Mouse (Mus musculus) cerebellum, adult 2 months (tissue): Measurements from ENCODE around the gene Cgrrf1. TPM values are rescaled to one million over a fixed set of nuclear protein-coding genes. Genes with fewer than 3 reads are reported as not detected.
A peak's percentile ranks its signal among the peaks of the same experiment; 100 is the strongest.

Source experiments
- DNase-seq, 2 experiments: peaks; one replicate each; pipeline ENCODE4 v3.0.0; 2021
- H3K27ac ChIP-seq: fragments of 200-500 bp; 2 replicates; pipeline ENCODE4 v1.5.1; 2012; ENCODE audit warnings: low read length, control low read depth, inconsistent platforms; ENCODE audit not compliant: insufficient read depth
- H3K27me3 ChIP-seq: fragments of 200-500 bp; 2 replicates; pipeline ENCODE4 v1.6.1; 2012; ENCODE audit warnings: inconsistent platforms, mild to moderate bottlenecking, low read length, moderate library complexity; ENCODE audit not compliant: control insufficient read depth, insufficient read depth
- H3K4me1 ChIP-seq: fragments of 200-500 bp; 2 replicates; pipeline ENCODE4 v1.6.1; 2011; ENCODE audit warnings: low read length; ENCODE audit not compliant: control insufficient read depth, insufficient read depth
- H3K4me3 ChIP-seq: fragments of 200-500 bp; replicated peaks from 2 replicates; pipeline ENCODE3; 2011; ENCODE audit warnings: mild to moderate bottlenecking, low read depth, low read length, control low read depth; ENCODE audit not compliant: insufficient read depth
- CTCF ChIP-seq: fragments of 200-500 bp; IDR thresholded peaks from 2 replicates; pipeline ENCODE4 v1.5.1; 2011; ENCODE audit warnings: low read depth, mild to moderate bottlenecking, control low read depth, low read length, moderate library complexity, borderline replicate concordance; ENCODE audit not compliant: insufficient read depth
- POLR2A ChIP-seq: fragments of 200-500 bp; IDR thresholded peaks from 2 replicates; pipeline ENCODE4 v1.6.1; 2011; ENCODE audit warnings: low read length, control low read depth, borderline replicate concordance; ENCODE audit not compliant: insufficient read depth
- WGBS: fragments of 180-500 bp; shearing (Covaris S2); methylation state at CpG from one replicate; pipeline ENCODE4 v1.1.7; 2018; 5-methylcytosine and 5-hydroxymethylcytosine counted together
- polyA plus RNA-seq: library from polyadenylated mRNA; depleted of rRNA; stranded (reverse); fragments of >200 nt; gene quantifications from 2 replicates; pipeline ENCODE4 v1.2.3, GENCODE M21; 2012

The Cgrrf1 gene
- polyA plus RNA-seq, 1 experiment, result 63.6 TPM

DNA sequence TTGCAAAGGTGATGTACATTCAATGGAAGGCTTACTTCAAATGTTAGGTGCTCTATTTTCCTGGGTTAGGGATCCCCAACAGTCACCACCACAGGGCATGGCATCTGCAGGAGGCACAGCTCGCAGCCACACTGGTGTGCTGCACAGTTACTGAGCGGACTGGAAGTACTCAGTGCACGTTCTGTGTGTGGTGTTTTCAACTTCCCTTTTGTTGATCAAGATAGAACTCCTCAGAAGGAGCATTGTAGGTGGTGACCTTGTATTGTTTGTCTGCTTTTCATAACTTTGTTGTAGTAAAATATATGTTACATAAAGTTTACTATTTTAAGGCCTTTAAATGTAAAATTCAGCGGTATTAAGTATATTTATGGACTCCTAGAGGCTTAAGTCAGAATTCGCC, 31.0 kb downstream of the Cgrrf1 start:
- Histone ChIP-seq H3K4me1 (no peaks in the 10 kb centered on the region), H3K27ac (no peak overlapping the region), H3K4me3 (no peak overlapping the region), H3K27me3 (no peaks in the 10 kb centered on the region)
- WGBS, result 93% methylated on average over 5 of the region's 5 CpGs
- TF ChIP-seq POLR2A (no peak), CTCF (no peak)
- no peak for DNase-seq

DNA sequence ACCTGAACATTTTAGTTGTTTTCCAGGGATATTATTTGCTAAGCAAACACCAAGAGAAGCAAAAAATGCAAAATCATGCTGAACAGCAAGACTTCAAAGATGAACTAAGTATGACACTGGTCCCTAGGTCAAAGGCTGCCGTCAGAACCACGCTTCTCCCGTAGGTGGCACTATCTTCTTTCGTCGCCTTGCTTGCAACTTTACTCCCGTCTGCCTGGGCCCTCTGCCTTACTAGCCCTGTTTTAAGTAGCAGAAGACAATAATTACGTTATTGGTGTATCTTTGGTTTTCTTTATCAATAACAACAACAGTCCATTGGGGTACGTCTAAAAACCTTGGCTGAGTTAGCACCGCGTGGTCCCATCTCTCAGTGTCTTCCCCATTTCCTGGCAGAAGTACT, 49.0 kb downstream of the Cgrrf1 start:
- TF ChIP-seq CTCF (peak; percentile 93), POLR2A (no peak)
- Histone ChIP-seq H3K4me3 (no peak overlapping the region), H3K27me3 (no peaks in the 10 kb centered on the region), H3K4me1 (no peaks in the 10 kb centered on the region), H3K27ac (no peak overlapping the region)
- whole genome bisulfite sequencing, result 15% methylated on average over 10 of the region's 10 CpGs
- peak; percentile 54 to 65 for DNase-seq

DNA sequence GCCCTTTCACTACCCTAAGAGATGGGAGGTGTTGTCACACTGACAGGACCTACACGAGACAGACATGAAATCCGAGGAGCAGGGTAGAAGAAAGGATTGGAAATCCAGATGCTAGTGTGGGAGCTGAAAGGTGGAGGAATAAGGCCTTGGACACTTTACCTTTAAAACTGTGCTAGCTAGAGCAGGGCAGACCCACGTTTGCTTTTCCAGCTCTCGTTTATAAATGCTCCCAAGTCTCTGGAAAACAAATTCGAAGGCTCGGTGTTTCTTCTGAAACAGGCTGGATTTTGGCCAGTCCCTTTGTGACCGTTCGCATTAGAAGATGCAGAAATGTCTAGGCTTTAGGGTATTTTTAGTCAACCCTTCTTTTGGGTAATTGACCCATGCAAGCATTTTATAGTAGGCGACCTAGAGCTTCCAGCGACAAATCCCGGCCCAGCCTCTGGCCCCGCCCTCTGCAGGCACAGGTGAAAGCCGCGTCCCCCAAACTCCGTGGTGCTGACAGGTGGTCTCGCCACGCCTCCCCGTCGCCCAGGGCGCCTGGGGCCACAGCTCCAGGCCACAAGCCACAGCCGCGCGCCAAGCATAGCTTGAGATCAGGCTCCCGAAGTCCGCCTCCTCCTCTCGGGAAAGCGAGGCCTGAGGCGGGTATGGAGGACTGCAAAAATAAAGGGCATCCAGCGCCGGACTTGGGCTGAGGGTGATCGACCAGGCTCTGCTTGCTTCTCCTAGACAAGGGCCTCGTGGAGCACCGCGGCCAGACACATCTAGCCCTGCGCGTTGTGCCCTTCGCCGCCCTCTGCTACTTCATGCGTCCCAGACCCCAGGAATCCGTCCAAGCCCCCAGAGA, 49.9 kb downstream of the Cgrrf1 start:
- no peak overlapping the region; the same call in 1 of the 2 replicates for H3K27ac ChIP-seq
- H3K4me3 ChIP-seq, result peak overlapping the region; percentile 56
- peak; percentile 50 to 70 for DNase-seq
- WGBS, result 16% methylated on average over 40 of the region's 40 CpGs
- no peak for TF ChIP-seq CTCF
- no peak for TF ChIP-seq POLR2A
- H3K27me3 ChIP-seq, result no peaks in the 10 kb centered on the region
- H3K4me1 ChIP-seq, result no peaks in the 10 kb centered on the region

DNA sequence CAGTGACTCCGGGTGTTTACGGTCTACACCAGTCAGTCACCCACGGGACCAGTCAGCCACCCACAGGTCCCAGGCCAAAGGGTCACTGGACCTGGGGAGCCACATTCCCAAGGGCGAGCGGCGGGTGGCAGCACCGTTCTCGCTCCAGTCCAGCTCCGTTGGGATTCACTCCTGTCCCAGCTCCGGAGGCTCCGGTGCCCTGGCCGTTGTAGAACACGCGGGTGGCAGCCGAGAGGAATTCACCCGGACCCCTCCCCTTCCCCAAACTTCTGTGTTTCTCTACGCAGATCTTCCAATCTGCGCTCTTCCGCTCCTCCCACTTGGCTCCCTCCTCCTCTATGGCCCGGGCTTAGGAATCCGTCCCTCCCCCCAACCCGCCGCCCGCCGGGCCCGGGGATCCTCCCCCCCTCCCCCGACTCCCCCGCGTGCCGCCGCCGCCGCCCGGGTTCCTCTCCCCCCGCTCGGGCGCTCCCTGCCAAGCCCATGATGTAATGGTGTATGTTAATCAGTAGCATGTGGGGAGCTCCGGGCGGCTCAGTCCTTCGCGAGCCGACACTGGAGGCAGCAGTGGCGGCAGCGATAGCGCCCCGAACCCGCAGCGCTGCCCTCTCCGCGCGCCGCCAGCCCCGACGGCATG, 50.6 kb downstream of the Cgrrf1 start, which contains the start of gene Samd4:
Gene Samd4, plus strand, starts transcription at position 424 of the 637 bp plus-strand sequence.
- H3K4me1 ChIP-seq, result no peaks in the 10 kb centered on the region
- DNase-seq, result peak; percentile 71 to 73
- H3K27me3 ChIP-seq, result no peaks in the 10 kb centered on the region
- peak within 1 kb of the TSS; percentile 20; the same call in 1 of the 2 replicates for H3K27ac ChIP-seq
- TF ChIP-seq POLR2A (no peak), CTCF (peak; percentile 15; the same call in 1 of the 2 replicates)
- 1% methylated on average over 46 of the region's 54 CpGs for WGBS
- peak within 1 kb of the TSS; percentile 56 for H3K4me3 ChIP-seq

DNA sequence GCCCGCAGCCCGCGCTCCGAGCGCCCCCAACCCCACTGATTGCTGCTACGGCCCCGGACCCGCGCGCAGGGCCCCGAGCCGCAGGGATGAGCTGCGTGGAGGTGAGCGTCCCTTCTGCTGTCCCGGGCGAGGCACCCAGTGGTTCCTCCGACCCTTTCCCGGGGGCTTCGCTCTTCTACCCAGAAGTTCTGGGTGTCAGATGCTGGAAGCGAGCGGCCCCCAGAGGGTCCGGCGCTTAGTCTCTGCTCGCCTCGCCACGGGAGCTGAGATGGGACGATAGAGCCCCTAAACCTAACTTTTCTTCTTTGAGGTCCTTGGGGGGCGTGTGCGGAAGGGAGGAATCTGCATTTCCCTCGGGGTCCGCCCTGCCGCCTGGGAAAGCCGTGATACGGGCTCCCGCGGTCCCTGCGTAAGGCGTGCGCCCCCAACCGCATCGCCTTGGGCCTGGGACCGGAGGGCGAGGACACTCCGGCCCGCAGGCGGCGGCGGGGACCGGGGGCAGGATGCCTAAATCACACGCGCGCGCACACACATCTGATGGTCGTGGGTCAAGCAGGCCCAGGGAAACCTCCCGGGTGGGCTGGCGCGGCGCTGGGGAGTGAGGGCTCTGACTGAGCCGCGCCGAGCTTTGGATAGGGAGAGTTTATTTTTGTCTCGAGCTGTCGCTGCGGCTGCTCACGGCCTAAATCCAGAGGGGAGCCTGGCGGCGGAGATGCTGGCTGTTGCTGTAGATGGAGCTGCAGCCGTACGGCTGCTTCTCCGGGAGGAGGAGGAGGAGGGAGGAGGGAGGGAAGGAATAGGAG, 51.3 kb downstream of the Cgrrf1 start:
- Histone ChIP-seq H3K27ac (peak overlapping the region; percentile 20; the same call in 1 of the 2 replicates), H3K4me3 (peak overlapping the region; percentile 56), H3K27me3 (no peaks in the 10 kb centered on the region), H3K4me1 (no peaks in the 10 kb centered on the region)
- peak; percentile 68 to 72 for DNase-seq
- under 1% methylated on average over 69 of the region's 70 CpGs for WGBS
- no peak for TF ChIP-seq CTCF
- no peak for TF ChIP-seq POLR2A

DNA sequence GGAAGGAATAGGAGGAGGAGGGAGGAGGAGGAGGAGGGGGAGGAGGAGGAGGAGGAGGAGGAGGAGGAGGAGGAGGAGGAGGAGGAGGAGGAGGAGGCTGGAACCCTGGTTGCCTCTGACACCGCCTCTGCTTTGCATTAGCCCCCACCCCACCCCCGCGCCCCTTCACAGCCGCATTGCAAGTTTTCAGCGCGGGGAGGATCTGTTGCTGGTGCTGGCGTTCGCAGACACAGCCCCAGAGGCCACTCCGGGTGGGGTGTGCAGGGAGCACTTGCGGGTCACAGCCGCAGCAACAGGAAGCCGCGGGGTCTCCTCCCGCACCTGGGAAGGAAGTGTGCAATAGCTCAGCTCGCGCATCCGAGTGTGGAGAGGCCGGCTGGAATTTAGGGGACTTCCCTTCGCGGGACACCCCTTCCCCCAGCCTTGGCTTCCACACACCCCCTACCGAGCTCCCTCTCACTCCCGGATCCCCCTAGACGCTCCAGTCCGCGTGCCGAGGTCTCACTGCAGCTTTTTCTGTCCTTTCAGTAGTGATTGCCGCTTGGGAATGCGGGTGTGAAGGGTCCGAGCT, 52.0 kb downstream of the Cgrrf1 start:
- Histone ChIP-seq H3K4me1 (no peaks in the 10 kb centered on the region), H3K27ac (no peak overlapping the region), H3K27me3 (no peaks in the 10 kb centered on the region), H3K4me3 (peak overlapping the region; percentile 56)
- peak; percentile 58 to 73 for DNase-seq
- TF ChIP-seq CTCF (no peak), POLR2A (no peak)
- WGBS, result under 1% methylated on average over 29 of the region's 29 CpGs
